Mouse (Mus musculus): ENCODE measurements at regions not wholly inside any gene's neighbourhood (a gene's known extent, or its start where the extent isn't known, plus 50 kb on each side); places are given as distances from the start of the nearest gene placed in this dataset.

DNA sequence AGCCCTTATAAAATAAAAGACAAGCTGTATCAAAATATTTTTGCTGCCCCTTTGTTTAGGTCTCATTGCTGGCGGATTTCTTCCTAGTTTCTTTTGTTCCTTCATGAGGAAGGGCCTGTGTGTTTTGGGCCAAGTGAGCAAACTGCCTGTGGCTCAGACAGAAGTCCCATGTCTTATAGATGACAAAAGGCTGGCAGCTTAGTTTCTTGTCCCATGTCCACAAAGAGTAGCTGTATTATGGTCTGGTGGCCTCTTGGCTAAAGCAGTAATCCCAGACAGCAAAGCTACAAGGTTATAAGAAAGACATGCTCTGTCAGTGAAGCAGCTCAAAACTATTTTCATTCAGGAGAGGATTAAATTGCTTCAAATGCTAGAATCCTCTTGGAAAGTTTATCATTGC is 103.1 kb upstream of the Kcnab1 start:
- Histone ChIP-seq H3K27me3 (no peaks in the 10 kb centered on the region), H3K36me3 (no peaks in the 10 kb centered on the region), H3K4me1 (no peaks in the 10 kb centered on the region), H3K9me3 (no peaks in the 10 kb centered on the region), H3K27ac (no peak overlapping the region), H3K9ac (no peak overlapping the region), H3K4me3 (no peak overlapping the region), H3K4me2 (replicated peaks) (no peak overlapping the region)
- WGBS, result 71% methylated on average over 1 of the region's 1 CpGs
- ATAC-seq (ENCODE audit: insufficient number of reproducible peaks, insufficient read depth, low FRiP score, low TSS enrichment), result no peak

DNA sequence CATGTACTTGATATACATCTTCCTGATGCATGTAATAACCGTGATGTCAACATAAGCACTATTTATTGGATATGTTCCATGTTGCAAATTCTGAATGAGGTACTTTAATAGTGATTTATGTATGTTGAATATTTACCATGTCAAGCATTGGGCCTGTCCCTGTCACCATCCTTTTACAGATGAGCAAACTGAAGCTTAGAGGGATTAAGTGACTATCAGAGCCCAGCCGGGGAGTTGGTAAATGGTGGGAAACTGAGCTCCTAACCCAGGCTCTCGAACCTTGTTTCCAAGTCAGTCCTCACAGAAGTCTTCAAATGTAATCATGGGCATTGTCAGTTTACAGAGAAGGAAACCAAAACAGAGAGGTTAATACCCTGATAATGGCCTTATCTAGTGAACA is 102.6 kb upstream of the Kcnab1 start:
- Histone ChIP-seq H3K27ac (no peak overlapping the region), H3K9ac (no peak overlapping the region), H3K4me3 (no peak overlapping the region), H3K27me3 (no peaks in the 10 kb centered on the region), H3K4me1 (no peaks in the 10 kb centered on the region), H3K4me2 (replicated peaks) (no peak overlapping the region), H3K36me3 (no peaks in the 10 kb centered on the region), H3K9me3 (no peaks in the 10 kb centered on the region)
- WGBS, result 68% methylated on average over 3 of the region's 3 CpGs
- no peak for ATAC-seq (ENCODE audit: insufficient number of reproducible peaks, insufficient read depth, low FRiP score, low TSS enrichment)

DNA sequence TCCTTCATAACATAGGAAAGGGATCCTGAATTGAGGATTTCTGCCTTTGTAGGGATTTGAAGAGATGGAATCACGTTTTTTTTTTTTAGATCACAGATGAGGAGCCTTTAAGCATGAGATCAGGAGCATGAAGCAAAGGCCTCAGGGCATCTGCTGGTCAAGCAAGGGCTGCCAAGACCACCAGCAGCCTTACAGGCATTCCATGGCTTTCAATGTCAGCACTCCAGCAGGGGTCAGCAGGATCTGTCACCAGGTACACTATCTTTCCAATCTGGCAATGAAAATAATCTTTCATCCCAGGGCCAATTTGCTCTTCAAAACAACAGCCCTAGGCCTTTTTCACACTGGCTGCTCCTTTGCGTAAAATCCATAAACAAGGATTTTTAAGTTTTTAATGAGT is 85.3 kb upstream of the Kcnab1 start:
- 61% methylated on average over 2 of the region's 2 CpGs for WGBS
- Histone ChIP-seq H3K4me1 (no peaks in the 10 kb centered on the region), H3K27ac (no peak overlapping the region), H3K4me3 (no peak overlapping the region), H3K9ac (no peak overlapping the region), H3K4me2 (replicated peaks) (no peak overlapping the region), H3K27me3 (no peaks in the 10 kb centered on the region), H3K9me3 (no peaks in the 10 kb centered on the region), H3K36me3 (no peaks in the 10 kb centered on the region)
- no peak for ATAC-seq (ENCODE audit: insufficient number of reproducible peaks, insufficient read depth, low FRiP score, low TSS enrichment)

DNA sequence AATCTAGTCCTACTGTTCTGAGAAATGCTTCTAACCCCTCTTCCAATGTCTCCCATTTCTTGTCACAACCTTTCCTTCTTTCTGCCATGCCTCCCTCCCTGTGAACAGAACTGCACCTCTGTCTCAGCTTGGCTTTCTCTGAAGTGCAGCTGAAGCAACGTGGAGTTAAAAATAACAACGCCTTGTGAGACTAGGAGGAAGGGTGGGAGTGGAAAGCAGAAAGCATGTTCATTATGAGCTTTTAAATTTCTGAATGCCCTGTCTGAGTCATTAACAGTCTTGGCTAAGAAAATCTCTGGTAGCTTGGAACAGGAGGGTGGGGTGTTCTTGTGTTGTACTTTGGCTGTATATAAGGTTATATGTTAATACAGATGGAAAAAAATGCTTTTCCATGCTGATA is 71.6 kb upstream of the Kcnab1 start:
- no peaks in the 10 kb centered on the region for H3K4me1 ChIP-seq
- ATAC-seq (ENCODE audit: insufficient number of reproducible peaks, insufficient read depth, low FRiP score, low TSS enrichment), result no peak
- H3K9me3 ChIP-seq, result no peaks in the 10 kb centered on the region
- no peak overlapping the region for H3K9ac ChIP-seq
- H3K36me3 ChIP-seq, result no peaks in the 10 kb centered on the region
- H3K27me3 ChIP-seq, result no peaks in the 10 kb centered on the region
- no peak overlapping the region for H3K4me3 ChIP-seq
- H3K27ac ChIP-seq, result no peak overlapping the region
- 78% methylated on average over 2 of the region's 2 CpGs for WGBS
- no peak overlapping the region for H3K4me2 ChIP-seq (replicated peaks)

DNA sequence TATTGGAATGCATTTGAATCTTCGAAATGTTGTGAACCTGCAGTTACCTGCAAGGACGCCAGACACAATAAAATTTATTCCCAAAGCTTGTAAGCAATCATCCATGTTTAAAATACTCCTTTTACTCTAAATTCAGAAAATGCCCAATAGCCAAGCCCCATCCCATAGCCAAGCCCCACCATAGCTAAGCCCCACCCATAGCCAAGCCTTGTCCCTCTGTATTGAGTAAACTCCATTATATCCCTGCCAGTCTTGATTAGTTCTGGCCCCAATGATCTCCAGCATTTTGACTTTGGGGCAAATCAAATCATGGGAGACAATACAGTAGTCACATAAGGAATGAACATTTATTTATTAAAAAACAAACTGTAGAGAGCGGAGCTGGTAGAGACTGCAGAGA is 61.3 kb upstream of the Kcnab1 start:
- Histone ChIP-seq H3K4me1 (no peaks in the 10 kb centered on the region), H3K4me3 (no peak overlapping the region), H3K36me3 (no peaks in the 10 kb centered on the region), H3K27me3 (no peaks in the 10 kb centered on the region), H3K27ac (no peak overlapping the region), H3K9ac (no peak overlapping the region), H3K4me2 (replicated peaks) (no peak overlapping the region), H3K9me3 (no peaks in the 10 kb centered on the region)
- WGBS, result 84% methylated on average over 3 of the region's 3 CpGs
- no peak for ATAC-seq (ENCODE audit: insufficient number of reproducible peaks, insufficient read depth, low FRiP score, low TSS enrichment)

DNA sequence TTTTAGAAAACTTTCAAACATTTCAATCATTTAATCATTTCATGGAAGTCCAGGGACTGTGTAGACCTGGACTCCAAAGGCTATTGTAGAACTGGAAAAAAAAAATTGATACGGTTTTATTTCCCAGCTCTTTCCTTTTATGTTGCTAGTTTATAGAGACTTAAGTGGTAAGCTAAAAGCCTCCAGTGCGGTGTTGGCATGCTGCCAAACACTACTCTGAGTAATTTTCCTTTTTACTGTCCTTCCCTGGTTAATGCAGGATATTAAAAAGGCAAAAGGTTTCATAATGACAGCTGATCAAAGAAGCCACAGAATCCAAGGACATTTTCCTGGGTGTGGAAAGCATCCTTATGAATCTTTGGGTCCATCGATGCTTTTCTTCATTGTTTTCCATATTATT is 53.8 kb upstream of the Kcnab1 start:
- Histone ChIP-seq H3K4me3 (no peak overlapping the region), H3K36me3 (no peaks in the 10 kb centered on the region), H3K9ac (no peak overlapping the region), H3K4me1 (no peaks in the 10 kb centered on the region), H3K4me2 (replicated peaks) (no peak overlapping the region), H3K27ac (no peak overlapping the region), H3K9me3 (no peaks in the 10 kb centered on the region), H3K27me3 (no peaks in the 10 kb centered on the region)
- WGBS, result 51% methylated on average over 3 of the region's 3 CpGs
- ATAC-seq (ENCODE audit: insufficient number of reproducible peaks, insufficient read depth, low FRiP score, low TSS enrichment), result no peak
